Mouse (Mus musculus) mature B cell (primary cell): Measurements from ENCODE around the gene Serpinf1.
"Not testable (repeated sequence)": the region's sequence is repeated elsewhere in the genome, so short reads cannot be mapped to it uniquely, and the experiment has no call there.

Experiments
- in situ Hi-C: fragments of 300-500 bp; cut with MboI; formaldehyde crosslinking; loops from 2 replicates; pipeline ENCODE4 v1.14.3; 2019

Gene Serpinf1

DNA sequence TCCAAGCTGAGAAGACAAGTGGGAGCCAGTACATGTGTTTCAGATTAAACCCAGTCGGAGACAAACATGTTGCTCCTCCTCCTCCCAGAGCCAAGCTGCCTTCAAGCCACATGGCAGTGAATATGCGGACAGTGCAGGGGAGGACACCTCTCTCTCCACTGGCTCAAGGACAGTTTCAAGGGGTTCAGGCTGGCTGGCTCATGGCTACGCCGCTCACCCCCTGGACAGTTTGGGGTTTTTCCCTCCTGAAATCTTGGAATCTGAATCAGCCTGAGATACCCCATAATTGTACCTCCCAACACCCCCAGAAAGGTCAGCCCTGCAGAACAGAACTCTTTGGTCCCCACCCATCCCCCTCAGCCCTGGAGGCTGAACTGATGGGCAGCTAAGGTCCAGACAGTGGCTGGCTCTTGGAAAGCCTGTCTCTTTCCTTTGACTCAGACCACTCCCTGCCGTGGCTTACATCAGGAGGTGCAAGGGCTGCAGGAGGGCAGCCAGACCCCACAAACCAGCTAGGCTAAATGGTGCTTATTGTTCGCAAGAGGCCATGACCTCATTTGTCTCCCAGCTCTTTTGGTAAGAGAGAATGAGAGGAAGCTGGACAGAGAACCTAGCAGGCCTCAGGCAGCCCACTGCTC, 1.0 kb downstream of the Serpinf1 start:
- in situ Hi-C loops: no loop called here

DNA sequence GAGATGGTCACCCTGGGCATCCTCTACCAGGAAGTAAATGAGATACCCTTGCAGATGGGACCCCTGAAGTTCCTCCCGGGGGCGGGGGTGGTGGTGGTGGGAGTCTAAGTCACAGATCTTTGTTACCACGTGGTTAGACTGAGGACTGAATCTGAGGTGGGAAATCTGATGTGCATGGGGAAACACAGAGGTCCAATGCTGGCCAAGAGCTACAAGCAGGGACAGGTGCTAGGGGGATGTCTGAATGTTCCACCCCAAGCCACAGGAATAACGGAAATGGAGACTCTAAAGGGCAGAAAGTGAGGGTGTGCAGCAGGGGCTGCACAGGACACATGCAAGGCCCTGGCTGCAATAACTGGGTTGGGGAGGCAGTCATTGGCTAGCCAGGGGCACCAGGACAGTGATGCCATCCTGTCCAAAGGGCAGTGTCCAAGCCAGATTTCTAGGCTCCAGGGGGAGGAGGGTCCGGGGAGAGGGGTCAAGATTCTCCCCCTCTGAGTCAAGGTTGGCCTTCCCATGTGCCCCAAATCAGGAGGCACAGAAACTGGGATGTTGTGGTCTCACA, 1.6 kb downstream of the Serpinf1 start:
- in situ Hi-C loops: no loop called here

DNA sequence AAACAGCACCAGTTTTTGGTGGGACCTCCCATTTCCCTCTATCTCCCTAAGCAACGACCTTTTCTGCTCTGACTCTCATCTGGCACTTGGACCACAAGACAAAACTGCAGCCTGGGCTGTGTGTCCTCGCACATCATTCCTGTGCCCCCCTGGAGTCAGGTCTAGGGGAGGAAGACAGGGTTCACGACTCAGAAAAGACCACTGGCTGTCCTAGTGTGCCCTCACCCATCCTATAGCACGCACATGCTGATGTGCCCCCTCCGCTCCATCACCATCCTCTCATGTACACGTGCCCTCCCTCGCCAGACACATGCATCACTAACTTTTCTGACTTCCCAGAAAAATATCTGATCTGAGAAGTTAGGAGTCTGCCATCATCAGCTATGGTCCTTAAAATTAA, 2.5 kb downstream of the Serpinf1 start:
- in situ Hi-C loops: no loop called here

DNA sequence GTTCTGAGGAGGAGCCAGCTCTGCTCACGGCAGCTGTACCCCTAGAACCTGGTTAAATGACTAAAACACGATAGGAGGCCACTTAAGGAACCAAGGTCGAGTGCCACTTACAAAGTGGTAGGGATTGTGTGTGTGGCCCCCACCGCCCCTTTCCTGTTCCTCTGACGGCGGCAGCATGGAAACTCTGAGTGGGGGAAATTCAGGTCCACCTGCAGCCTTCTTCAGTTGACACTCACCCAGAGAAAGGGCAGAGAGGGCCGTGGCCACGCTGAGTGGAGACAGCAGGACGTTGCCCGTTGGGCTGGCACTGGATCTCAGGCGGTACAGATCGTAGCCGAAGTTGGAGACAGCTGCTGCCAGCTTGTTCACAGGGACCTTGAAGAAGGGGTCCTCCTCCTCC, 6.5 kb downstream of the Serpinf1 start:
- in situ Hi-C loops: no loop called here

DNA sequence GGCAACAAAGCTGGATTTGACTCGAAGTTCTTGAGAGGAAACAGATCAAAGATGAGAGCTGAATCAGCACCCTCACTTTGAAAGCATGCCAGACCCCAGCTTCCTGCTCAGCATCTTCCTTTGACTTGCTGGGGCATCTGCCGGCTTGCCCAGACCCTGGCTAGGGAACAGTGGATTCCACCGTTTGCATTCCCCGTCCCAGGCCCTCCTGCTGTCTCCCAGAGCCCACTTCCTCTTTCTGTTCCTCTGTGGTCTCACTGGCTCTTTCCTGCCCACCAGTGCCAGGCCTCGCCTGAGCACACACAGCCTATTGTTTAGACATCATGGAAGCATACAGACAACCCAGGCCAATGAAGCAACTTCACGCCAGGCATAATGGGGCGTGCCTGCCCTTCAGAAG, 7.4 kb downstream of the Serpinf1 start:
- in situ Hi-C loops: no loop called here

DNA sequence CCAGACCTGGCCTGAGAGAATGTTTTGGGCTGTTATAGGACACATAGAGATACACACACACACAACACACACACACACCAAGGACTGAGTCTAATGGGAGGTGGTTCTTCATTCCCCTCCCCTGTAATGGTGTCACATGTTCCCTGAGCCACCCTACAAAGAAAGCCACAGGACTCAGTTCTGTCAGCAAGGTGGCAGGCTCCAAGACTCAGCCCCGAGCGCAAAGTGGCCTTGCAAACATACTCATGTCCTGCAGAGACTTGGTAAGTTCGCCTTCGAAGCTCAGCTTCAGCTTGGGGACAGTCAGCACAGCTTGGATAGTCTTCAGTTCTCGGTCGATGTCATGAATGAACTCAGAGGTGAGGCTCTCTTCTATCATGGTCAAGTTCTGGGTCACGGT, 11.9 kb downstream of the Serpinf1 start:
- in situ Hi-C loops: no loop called here

DNA sequence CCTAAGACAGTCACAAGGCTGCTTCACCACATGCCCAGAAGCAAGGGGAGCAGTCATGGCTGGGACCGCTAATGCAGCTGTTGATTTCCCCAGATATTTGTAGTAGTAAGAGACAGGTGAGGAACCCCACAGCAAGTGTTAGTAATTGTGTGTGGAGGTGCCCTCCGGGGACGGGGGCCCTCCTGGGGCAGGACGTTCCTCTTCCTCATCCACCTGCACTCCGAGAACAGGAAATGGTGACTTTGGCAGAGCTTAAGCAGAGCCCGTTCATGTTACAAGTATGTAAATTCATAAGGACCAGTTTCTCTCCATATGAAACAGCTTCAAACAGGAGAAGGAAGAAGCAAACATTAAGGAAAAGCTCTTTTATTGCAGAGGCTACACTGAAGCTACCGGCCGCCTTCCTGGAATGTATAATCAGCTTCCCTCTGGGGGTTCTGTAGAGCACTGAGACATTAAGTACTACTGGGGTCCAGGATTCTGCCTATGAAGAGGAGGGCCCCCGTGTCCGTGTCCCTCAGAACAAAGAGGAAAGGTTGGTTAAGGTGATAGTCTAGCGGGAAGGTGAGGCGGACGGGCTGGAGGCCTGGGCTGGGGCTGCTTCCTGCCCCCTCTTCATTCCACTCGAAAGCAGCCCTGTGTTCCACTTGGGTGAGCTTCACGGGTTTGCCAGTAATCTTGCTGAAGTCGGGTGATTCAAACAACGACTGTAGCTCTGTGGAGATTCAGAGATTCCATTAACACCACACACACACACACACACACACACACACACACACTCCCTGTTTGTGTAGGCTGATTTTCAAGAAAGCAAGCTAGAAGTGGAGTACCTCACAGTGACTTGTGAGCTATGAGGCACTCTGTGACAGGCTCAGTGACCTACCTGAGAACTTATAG, 12.6 kb downstream of the Serpinf1 start:
- in situ Hi-C loops: no loop called here

DNA sequence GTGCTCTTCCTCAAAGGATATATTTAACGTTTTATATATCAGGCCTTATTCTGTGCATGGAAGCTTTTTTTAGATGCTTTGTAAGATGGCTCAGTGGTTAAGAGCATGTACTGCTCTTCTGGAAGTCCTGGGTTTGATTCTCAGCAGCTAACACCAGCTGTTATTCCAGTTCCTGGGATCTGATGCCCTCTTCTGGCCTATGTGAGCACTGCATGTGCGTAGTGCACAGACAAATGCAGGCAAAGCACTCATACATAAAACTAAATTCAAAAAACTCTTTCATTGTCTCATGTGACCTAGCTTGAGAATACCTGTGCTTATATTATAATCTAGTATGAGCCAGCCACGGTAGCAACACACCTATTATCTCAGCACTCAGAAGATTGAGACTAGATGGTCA, 15.6 kb downstream of the Serpinf1 start:
- in situ Hi-C loops: no loop called here

DNA sequence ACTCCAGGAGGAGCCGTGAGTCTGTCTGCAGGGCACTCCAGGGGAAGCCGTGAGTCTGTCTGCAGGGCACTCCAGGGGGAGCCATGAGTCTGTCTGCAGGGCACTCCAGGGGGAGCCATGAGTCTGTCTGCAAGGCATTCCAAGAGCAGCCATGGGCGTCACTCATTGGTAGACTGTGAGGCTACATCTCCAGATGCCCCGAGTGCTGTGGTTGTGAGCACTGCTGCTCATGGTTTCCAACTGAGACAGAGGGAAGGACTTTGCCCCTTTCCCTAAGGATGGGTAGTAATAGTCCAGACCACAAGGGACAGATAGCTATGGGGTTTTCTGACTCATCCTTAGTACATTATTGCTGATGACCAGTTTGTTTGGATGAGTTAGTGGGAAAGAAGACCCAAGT, 16.4 kb downstream of the Serpinf1 start:
- in situ Hi-C loops: no loop called here

DNA sequence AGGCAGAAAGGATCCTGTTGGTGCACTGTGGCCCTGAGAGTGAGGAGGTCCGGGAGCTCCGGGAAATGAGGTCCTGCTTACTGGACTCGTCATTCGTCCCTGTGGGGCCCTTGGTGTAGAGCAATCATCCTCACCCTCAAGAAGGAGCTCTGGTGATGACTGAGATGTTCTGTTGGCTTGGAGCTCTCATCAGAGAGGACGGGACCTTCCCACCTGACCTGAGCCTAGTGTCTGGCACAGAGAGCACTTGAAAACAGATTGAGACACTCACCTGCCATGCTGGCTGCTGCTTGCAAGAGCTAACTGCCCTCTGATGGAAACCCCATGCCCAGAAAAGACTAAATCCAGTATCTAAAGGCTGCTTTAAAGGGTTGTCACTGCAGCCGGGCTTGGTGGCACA, 17.7 kb downstream of the Serpinf1 start:
- in situ Hi-C loops: no loop called here

DNA sequence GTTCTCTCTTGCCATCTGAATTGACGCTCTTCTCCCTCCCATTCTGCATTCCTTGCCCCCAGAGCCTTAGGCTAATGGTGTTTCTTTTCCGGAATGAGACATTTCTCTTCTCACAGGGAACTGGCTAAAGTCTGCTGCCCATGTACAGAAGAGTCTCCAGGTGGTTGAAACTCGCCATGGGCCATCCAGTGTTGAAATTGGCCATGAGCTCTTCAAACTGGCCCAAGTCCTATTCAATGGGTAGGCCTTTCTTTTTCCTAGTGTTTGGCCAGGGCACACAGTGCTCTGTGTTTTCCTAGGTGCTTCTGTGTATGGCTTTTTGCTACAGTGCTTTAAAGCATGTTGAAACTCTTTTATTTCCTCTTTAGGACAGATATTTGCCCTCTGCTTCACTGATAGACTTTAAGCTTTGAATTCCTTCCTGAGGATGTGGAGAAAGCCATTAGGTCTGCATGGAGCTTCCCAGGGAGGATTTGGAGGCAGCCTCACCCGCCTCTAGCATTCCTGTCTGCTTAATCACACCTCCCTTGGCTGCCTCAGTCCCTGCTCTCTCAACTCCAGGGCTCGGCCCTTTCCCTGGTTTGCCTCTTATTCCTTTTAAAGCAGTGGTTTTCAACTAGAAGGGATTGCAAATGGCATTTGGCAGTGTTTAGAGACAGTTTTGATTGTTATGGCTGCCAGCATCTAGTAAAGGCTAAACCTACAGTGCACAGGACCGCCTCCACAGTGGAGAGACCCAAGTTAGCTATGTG, 19.0 kb downstream of the Serpinf1 start:
- in situ Hi-C loops: no loop called here

DNA sequence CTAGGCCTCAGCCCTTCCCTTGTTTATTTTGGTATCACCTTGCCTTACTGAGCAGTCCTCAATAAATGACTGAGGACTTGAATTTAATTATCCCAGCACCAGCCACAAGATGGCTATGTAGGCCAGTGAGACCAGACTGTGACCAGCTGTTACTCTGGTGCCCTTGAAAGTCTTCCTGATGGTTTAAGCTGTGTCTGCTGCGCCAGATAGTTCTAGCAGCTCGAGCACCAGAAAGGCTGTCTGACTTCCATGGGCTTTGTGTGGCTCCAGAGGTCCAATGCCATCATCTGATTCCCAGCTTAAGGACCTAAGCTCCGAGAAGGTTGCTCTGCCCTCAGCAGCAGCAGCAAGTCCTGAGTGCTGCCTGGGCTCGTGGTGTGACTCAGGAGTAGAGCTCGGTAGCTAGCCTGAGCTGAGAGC, 20.2 kb downstream of the Serpinf1 start:
- in situ Hi-C loops: no loop called here

DNA sequence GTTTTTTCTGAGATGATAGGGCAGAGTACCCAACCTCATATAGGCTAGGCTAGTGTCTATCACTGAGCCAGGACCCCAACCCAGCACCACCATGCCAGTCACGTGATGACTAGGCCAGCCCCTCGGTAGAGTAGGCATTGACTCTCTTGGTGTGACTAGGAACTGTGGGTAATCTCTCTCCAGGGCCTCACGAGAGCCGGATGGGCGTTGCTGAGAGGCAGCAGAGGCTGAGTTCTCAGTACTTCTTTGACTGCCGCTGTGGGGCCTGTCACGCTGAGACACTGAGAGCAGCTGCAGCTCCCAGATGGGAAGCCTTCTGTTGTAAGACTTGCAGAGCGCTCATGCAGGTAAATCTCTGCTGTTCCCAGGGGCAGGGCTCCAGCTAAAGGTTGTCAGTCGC, 22.4 kb downstream of the Serpinf1 start:
- in situ Hi-C loops: no loop called here

DNA sequence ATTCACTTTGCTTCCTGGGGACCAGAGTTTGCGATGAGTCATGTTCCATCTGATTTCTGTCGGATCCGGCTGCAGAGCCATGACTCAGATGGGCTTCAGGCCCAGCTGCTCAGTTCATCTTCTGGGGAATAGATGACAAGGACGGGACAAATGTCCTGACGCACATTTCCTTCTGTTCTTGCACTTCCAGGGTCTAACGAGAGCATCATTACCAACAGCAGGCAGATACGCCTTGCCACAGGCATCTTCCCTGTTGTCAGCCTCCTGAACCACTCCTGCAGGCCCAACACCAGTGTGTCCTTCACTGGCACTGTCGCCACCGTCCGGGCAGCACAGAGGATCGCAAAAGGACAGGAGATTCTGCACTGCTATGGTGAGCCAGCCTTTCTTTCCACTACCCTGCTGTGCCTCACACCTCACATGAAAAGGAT, 23.1 kb downstream of the Serpinf1 start:
- in situ Hi-C loops: no loop called here

DNA sequence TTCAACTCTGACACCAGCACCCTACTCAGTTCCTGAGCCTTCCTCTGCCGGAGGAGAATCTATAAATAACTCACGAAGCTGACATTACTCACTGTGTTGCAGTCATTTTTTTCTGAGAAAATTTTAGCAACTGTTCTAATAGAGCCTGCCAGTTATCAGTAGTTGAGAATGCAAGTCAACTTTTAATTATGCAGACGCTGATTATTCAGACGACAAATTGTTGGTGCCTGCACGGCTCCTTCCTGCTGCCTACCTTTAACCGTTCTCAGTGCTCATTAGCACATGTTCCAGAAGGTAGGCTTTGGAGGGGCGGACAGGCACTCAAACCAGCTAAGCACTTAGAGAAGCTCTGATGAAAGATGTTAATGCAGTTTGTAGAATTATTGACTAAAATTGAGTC, 25.0 kb downstream of the Serpinf1 start:
- in situ Hi-C loops: no loop called here

DNA sequence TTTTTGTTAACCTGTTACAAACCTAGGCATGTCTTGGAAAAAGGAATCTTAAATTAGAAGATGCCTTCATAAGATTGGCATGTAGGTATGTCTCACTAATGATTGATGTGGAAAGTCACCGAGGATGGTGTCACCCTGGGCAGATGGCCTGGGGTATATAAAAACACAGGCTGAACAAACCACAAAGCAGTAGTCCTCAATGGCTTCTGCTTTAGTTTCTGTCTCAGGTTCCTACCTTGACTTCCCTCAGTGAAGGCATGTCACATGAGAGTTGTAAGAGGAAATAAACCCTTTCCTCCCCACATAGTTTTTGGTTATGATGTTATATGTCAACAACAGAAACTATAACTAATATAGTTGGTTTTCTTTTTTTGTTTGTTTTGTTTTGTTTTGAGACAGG, 26.9 kb downstream of the Serpinf1 start:
- in situ Hi-C loops: no loop called here

DNA sequence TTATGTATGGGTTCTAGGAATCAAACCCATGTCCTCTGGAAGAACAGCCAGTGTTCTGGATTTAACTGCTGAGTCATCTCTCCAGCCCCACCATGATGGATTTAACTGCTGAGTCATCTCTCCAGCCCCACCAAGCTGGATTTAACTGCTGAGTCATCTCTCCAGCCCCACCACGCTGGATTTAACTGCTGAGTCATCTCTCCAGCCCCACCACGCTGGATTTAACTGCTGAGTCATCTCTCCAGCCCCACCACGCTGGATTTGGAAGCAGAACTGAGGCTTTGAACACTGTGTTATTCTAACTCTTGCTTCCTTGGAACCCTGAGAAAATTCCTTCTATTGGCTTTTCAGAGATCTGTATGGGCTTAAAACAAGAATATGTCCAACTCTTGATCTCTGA, 39.0 kb downstream of the Serpinf1 start:
- in situ Hi-C loops: not testable (repeated sequence)

DNA sequence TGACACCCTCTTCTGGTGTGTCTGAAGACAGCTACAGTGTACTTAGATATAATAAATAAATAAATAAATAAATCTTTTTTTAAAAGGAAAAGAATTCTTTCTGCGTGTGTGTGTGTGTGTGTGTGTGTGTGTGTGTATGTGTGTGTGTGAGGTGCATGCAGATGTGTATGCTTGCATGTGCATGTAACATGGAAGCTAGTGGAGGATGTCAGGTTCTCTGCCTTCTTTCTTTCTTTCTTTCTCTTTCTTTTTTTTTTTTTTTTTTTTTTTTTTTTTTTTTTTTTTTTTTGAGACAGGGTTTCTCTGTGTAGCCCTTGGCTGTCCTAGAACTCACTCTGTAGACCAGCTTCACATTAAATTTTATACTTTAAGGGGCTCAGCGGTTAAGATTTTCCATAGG, 43.7 kb downstream of the Serpinf1 start:
- in situ Hi-C loops: not testable (repeated sequence)

DNA sequence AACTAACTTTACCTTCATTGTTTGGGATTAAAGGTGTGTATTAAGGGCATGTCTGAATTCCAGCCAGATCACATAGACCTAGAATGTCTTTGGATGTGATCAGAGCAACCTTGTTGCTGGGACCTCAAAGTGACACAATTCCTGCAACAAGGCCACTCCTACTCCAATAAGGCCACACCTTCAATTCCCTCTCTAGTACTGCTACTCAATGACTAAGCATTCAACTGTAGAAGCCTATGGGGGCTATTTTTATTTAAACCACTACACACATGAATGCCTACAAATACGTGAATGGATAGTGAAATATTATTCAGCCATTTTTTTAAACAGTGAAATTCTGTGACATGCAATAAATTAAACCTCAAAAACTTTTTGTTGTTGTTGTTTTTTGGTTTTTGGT, 45.4 kb downstream of the Serpinf1 start:
- in situ Hi-C loops: no loop called here
